Mouse (Mus musculus) adrenal gland, postnatal 4 days (tissue): ENCODE measurements at regions not wholly inside any gene's neighbourhood (a gene's known extent, or its start where the extent isn't known, plus 50 kb on each side); places are given as distances from the start of the nearest gene placed in this dataset.

Experiments used
- DNase-seq, 2 experiments: peaks; one replicate each; pipeline ENCODE4 v3.0.0; 2021 to 2022; ENCODE audit warnings: low spot score in 2 of 2, mixed read lengths in 2 of 2

- no peak for DNase-seq
These were observed 198.6 kb upstream of the Ppargc1a start for GRCm38 (mm10) chr5:51766111-51766510.

- no peak for DNase-seq
These were observed 196.9 kb upstream of the Ppargc1a start for GRCm38 (mm10) chr5:51764416-51764815.

GRCm38 (mm10) chr5:51763599-51763998 lies 196.1 kb upstream of the Ppargc1a start:
- no peak for DNase-seq

- DNase-seq, result no peak
These were observed 194.8 kb upstream of the Ppargc1a start for GRCm38 (mm10) chr5:51762352-51762751.

- DNase-seq, result no peak
These were observed 190.8 kb upstream of the Ppargc1a start for GRCm38 (mm10) chr5:51758289-51758688.

GRCm38 (mm10) chr5:51757864-51758263 lies 190.3 kb upstream of the Ppargc1a start:
- no peak for DNase-seq

GRCm38 (mm10) chr5:51752024-51752423 lies 184.5 kb upstream of the Ppargc1a start:
- DNase-seq, result no peak

- no peak for DNase-seq
These were observed 182.9 kb upstream of the Ppargc1a start for GRCm38 (mm10) chr5:51750456-51750855.

GRCm38 (mm10) chr5:51740893-51741292 lies 173.4 kb upstream of the Ppargc1a start:
- DNase-seq, result no peak

- DNase-seq, result no peak
These were observed 162.7 kb upstream of the Ppargc1a start for GRCm38 (mm10) chr5:51730241-51730640.

GRCm38 (mm10) chr5:51729771-51730170 lies 162.2 kb upstream of the Ppargc1a start:
- no peak for DNase-seq

GRCm38 (mm10) chr5:51726762-51727161 lies 159.2 kb upstream of the Ppargc1a start:
- DNase-seq, result no peak

GRCm38 (mm10) chr5:51718911-51719310 lies 151.4 kb upstream of the Ppargc1a start:
- DNase-seq, result no peak

- no peak for DNase-seq
These were observed 150.9 kb upstream of the Ppargc1a start for GRCm38 (mm10) chr5:51718451-51718850.

GRCm38 (mm10) chr5:51711860-51712560 lies 144.5 kb upstream of the Ppargc1a start:
- no peak for DNase-seq

- no peak for DNase-seq
These were observed 143.1 kb upstream of the Ppargc1a start for GRCm38 (mm10) chr5:51710664-51711063.

- DNase-seq, result no peak
These were observed 142.0 kb upstream of the Ppargc1a start for GRCm38 (mm10) chr5:51709447-51709991.

- DNase-seq, result no peak
These were observed 112.4 kb upstream of the Ppargc1a start for GRCm38 (mm10) chr5:51679884-51680283.

- no peak for DNase-seq
These were observed 103.7 kb upstream of the Ppargc1a start for GRCm38 (mm10) chr5:51671190-51671589.

GRCm38 (mm10) chr5:51665241-51665640 lies 97.7 kb upstream of the Ppargc1a start:
- DNase-seq, result no peak

GRCm38 (mm10) chr5:51658232-51658896 lies 90.8 kb upstream of the Ppargc1a start:
- no peak for DNase-seq

GRCm38 (mm10) chr5:51653507-51653906 lies 86.0 kb upstream of the Ppargc1a start:
- no peak for DNase-seq

- DNase-seq, result no peak
These were observed 56.9 kb upstream of the Ppargc1a start for GRCm38 (mm10) chr5:51624400-51624799.
